Mouse (Mus musculus) layer of hippocampus, postnatal 14 days (tissue): ENCODE results near the gene Pitx1. TPM values are rescaled to one million over a fixed set of nuclear protein-coding genes. Genes with fewer than 3 reads are reported as not detected.

Experiments
- DNase-seq, 2 experiments: peaks; one replicate each; pipeline ENCODE4 v3.0.0; 2021 to 2022; ENCODE audit warnings: low spot score in 2 of 2, mixed read lengths in 1 of 2
- long read RNA-seq, 2 experiments: library from polyadenylated mRNA; stranded (forward); transcript quantifications; one replicate each; pipeline ENCODE4 v2.0.0; 2021
- total RNA-seq, 2 experiments: library from RNA; stranded (reverse); gene quantifications; 2 replicates each; pipeline ENCODE4 v1.2.3; 2021

Pitx1 gene
- total RNA-seq: not detected
- long read RNA-seq, experiment 1: 0 reads
- long read RNA-seq, experiment 2: 0 reads

GRCm38 (mm10) chr13:55836142-55836625 lies at the start of gene Pitx1:
Gene Pitx1, minus strand, starts transcription at chr13:55836192.
- no peak for DNase-seq

- DNase-seq: no peak
These were observed 45.6 kb upstream of the Pitx1 start for GRCm38 (mm10) chr13:55881431-55882202.

DNA sequence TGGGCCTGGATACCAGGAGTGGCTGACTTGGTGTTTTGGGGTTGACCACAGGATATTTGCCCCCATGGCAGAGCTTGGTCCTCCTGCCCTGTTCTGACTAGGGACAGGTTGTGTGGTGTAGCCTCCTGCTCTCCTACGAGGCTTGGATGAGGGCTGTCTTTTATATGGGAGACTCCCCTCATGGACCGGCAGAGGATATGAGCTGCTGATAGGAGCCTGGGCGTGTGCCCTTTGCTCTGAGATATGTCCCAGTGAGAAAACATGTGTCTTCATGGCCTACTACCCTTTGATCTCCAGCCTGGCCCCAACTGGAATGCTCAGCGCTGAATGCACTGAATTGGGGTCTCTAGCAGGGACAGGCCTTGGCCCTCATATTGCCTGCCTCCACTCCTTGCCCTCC lies 42.4 kb upstream of the Pitx1 start:
- DNase-seq: no peak

DNA sequence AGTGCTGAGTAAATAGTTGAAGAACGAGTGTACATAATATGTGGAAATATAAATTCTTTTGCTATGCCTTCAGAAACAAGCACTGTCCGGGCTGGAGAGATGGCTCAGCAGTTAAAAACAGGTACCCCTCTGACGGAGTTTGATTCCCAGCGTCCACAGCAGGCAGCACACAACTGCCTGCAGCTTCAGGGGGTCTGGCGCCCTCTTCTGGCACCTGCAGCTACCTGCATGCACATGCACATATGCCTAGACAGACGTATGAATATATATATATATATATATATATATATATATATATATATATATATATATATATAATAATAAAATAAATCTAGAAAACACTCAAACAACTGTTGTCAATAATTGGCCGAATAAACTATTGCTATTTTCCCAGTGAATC lies 35.4 kb upstream of the Pitx1 start:
- no peak for DNase-seq

- DNase-seq: no peak
These were observed 34.0 kb upstream of the Pitx1 start for GRCm38 (mm10) chr13:55870001-55870400.

DNA sequence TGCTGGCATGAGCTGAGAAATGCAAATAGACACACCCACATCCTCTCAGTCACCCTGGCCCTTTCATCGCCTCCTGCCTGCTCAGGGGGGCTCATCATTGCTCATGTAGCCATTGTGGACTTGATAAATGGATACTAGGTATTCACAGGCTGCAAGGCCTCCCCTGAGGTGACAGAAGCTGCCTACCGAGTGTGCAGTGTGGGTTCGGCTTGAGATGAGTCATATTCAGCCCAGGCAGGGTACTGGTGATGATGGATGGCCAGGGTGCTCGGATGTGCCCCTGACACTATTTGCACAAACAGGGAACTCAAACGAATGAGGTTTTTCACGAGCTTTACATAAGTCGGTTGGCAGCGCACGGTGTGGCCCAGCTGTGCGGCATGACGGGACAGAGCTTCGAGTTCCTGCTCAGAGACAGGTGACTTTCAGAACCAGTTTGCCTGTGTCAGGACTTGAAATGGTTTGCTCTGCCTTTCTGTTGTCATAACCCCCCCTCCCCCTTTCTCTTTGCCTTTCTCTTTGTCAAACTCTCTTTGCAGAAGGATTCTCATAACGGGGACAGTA lies 31.6 kb upstream of the Pitx1 start:
- no peak for DNase-seq

GRCm38 (mm10) chr13:55860483-55860882 lies 24.5 kb upstream of the Pitx1 start:
- DNase-seq: no peak

DNA sequence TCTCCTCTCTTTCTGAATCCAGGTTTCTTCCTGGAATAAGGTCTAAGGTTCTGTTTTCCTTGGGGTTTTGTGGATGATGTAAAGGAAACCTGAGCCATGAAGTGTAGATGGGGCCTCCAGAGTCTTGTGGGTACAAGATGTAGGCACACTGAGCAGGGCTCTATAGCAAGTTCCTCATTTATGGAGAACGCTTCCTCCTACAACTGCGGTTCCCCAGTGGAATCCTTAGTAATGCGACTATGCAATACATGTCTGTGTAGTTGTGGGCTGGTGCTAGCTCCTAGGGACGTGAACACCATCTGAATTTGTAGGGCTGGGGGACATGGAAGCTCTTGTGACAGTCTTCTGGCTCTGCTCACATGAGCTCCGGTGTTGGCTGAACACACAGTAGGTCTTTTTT lies 22.5 kb upstream of the Pitx1 start:
- DNase-seq: no peak

DNA sequence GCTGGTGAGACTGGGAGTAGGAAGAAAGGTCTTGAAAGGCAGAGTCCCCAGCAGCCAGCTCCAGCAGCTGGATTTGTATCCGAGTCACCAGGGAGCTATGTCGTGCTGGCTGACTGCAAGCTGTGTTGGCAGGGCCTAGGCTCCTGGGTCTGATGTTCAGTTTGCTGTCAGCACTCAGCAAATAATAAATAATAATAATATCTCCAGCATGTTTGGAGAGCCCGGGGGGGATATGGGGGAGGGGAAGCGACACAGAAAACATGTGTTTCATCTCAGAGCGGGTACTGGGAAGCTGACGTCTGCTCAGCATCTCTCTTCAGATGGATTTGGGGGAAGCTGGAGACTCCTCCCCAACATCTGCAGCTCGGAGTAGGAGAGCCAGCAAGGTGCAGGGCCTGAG lies 19.8 kb upstream of the Pitx1 start:
- no peak for DNase-seq

GRCm38 (mm10) chr13:55852205-55852604 lies 16.2 kb upstream of the Pitx1 start:
- no peak for DNase-seq

DNA sequence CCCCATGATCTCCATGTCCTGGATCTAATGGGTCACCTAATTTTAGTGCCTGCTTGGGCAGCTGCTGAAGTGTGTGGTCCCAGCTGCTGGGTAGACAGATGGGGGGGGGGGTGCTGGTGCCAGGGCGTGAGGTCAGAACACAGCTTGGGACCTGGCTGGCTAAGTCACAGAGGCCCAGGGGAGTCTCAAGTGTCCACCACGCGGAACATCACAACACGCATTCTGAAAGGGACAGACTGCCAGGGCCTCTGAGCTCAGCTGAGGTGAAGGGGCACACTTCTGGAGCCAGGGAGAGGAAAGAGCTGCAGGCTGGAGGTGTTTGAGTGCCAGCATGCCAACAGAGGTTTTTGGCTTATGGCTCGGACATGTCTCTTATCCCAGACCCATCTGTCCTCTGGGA lies 14.7 kb upstream of the Pitx1 start:
- DNase-seq: no peak

DNA sequence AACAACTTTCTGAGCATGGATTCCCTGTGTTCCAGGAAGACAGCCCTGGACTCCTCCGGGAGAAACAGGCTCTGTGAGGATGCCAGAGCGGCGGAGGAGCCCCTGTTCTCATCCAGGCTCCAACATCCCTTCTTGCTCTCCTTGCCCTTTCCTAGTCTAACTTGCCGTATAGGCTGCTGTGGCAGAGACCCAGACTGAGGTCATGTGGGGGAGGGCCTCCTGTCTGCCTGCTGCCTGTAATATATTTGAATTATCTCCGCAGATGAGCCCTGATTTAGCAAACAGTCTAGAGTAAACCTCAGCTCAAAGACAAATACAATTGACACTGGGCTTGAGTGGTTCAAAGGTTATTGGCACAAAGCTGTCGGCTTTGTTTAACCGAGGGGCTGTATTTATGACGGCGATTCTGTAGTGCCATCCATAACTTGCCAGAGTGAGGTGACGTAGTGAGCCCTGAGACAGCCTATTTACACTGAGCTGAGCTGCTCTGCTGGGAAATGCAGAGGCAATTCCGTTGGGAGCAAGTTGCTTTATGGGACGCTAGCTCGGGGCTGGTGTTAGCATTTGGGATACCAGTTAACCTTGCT lies 12.7 kb upstream of the Pitx1 start:
- DNase-seq: no peak

GRCm38 (mm10) chr13:55847805-55848204 lies 11.8 kb upstream of the Pitx1 start:
- DNase-seq: no peak

GRCm38 (mm10) chr13:55843700-55844099 lies 7.7 kb upstream of the Pitx1 start:
- no peak for DNase-seq

DNA sequence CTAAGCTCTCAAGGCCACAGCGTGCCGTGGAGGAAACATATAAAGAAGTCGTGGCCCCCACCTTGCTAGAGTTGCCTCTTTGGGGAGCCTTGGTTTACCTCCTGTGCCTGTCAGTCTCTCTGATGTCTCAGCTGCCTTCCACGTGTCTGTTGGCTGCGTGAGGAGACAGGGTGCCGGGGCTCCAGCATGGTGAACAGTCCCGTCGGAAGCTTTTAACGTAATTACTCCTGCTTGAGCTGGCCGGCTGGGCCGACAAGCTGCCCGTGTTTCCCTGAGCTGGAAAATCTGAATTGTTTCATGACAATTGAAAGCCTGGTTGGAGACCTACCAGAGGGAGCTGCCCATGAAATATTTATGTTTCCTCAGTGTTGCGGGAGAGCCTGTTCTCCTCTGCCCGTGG lies 4.2 kb upstream of the Pitx1 start:
- DNase-seq: no peak

DNA sequence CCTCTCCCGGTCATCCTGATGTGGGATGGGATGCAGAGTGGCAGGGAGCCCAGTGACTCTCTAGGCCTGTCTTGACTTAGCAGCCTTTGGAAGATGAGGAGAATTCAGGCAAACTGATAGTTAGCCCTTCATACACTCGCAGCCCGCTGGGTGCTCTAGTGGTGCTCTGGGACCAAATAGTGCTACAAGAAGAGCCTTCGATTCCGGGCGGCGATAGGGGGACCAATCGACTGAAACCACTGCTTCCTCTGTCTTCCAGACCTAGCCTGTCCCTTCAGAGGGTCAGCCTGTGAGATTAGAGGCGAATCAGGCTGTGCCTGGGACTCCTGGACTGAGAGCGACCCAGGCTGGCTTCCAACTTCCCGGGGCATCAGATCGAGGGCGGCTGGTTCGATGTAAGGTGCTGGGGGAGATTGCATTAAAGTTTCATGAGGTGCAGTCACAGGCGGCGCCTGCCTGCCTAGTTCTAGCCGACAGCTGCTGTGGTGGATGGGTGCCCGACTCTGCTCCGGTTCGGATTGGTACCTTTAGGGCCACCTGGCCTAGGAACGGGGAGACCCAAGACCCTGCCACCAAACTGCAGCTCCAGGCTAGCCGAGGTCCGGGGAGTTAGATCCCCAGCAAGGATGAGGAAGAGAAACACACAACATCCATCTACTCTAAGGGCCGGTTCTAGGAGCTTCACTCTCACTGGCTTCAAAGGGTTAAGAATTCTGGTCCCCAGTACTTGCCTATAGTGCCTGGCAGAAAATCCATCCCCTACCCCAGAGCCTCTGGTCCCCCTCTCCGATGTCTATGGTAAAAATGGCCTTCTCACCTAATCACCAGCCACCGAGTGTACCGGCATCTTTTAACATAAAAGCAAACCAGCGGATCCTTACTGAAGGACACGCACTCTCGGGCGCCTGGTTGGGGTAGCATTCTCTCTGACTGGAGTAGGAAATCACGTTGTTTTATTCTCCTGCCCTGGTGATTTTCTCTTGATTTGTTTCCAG lies 1.1 kb upstream of the Pitx1 start:
- DNase-seq: no peak

- no peak for DNase-seq
These were observed 369 bp downstream of the Pitx1 start for GRCm38 (mm10) chr13:55835548-55836097.

DNA sequence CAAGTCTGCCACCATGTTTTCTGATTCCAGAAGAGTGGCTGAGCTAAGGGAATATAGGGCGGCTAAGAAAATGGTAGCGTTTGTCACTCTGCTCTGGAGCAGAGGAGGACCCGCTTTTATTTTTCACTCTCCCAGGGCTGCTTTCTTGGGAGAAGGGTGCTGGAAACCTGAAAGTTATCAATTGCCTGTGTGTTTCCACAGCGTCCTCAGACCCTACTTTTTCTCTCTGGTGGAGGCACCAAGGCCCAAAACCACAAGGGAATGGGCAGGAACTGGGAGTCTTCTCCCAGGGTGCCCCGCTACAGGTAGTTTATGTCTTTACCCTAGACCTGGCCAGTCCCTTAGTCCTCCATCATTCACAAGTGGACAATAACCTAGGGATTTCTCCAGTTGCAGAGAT lies 1.3 kb downstream of the Pitx1 start:
- DNase-seq: no peak

DNA sequence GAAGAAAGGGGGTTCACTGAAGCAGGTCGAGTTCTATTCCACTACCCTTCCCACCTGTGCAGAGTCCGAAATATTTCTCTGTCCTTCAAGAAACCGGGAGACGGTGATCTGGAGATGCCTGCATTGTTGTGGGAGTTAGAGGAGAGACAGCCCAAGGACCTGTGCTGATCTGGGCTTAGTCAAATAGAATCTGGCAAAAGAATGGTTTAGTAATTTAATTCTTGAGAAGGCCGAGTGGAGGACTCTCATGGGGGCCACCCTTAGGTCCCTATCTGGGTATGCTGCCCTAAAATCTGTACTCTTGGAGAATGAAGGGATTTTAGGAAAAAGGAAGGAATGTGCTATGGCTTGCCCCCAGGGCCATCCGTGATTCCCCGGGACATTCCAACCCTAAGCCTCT lies 2.1 kb downstream of the Pitx1 start:
- DNase-seq: no peak

DNA sequence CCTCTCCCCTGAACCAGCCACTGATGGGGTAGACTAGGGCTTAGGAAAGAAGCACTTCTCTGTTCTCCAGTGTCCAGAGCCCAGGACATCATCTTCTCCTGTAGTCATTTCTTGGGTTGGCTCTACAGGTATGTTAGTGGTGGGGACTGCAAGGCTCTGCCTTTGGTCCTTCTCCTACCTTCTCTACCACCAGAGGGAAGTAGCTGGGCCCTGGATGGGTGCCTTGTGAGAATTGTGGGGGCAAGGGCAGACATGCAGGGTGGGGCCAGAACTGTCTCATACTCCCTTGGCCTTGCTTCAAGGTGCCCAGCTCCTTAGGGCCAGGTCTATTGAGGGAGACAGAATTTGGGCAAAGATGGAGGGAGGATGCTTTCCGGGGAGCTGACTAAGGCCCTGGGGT lies 3.4 kb downstream of the Pitx1 start:
- no peak for DNase-seq

- DNase-seq: no peak
These were observed 4.3 kb downstream of the Pitx1 start for GRCm38 (mm10) chr13:55831722-55832160.
